Mouse (Mus musculus) testis, adult 2 months (tissue): ENCODE measurements around the gene Ralgps1.

ENCODE experiments used
- CTCF ChIP-seq: fragments of 200-500 bp; IDR thresholded peaks from 2 replicates; pipeline ENCODE4 v1.5.1; 2012; ENCODE audit warnings: low read depth, mild to moderate bottlenecking, inconsistent platforms, low read length, moderate library complexity; ENCODE audit not compliant: control insufficient read depth, insufficient read depth, insufficient replicate concordance
- POLR2A ChIP-seq: fragments of 200-500 bp; IDR thresholded peaks from 2 replicates; pipeline ENCODE4 v1.6.1; 2012; ENCODE audit warnings: low read depth, mild to moderate bottlenecking, inconsistent platforms, low read length, moderate library complexity; ENCODE audit not compliant: control insufficient read depth

GRCm38 (mm10) chr2:33216645-33217424 lies 154.5 kb downstream of the Ralgps1 start:
- TF ChIP-seq CTCF, result no peak
- TF ChIP-seq POLR2A, result no peak
